Mouse (Mus musculus) retina, adult 2 months (tissue): ENCODE results near the gene Olfr270.

ENCODE experiments used
- DNase-seq: peaks from one replicate; pipeline ENCODE4 v3.0.0-alpha.2; 2012; ENCODE audit warnings: low read depth, low spot score

Gene Olfr270

GRCm38 (mm10) chr4:52964247-52964646, at the start of gene Olfr270:
Gene Olfr270, plus strand, starts transcription at chr4:52964547.
- no peak for DNase-seq

- no peak for DNase-seq
Observed at GRCm38 (mm10) chr4:52916659-52917310, 47.6 kb upstream of the Olfr270 start.

GRCm38 (mm10) chr4:52917311-52917688, 47.0 kb upstream of the Olfr270 start:
- no peak for DNase-seq

GRCm38 (mm10) chr4:52919078-52919477, 45.3 kb upstream of the Olfr270 start, which contains the start of gene Olfr272:
Gene Olfr272, minus strand, starts transcription at chr4:52919178.
- no peak for DNase-seq

- DNase-seq: no peak
Observed at GRCm38 (mm10) chr4:52930480-52930879, 33.9 kb upstream of the Olfr270 start.

GRCm38 (mm10) chr4:52946665-52947064, 17.7 kb upstream of the Olfr270 start:
- no peak for DNase-seq

GRCm38 (mm10) chr4:52949005-52949404, 15.3 kb upstream of the Olfr270 start:
- no peak for DNase-seq

- peak; percentile 20 for DNase-seq
Observed at GRCm38 (mm10) chr4:52958693-52959092, 5.7 kb upstream of the Olfr270 start.

GRCm38 (mm10) chr4:52985216-52985615, 20.9 kb downstream of the Olfr270 start:
- peak; percentile 9 for DNase-seq

- DNase-seq: no peak
Observed at GRCm38 (mm10) chr4:52986266-52986665, 21.9 kb downstream of the Olfr270 start.

GRCm38 (mm10) chr4:52989248-52989647, 24.9 kb downstream of the Olfr270 start, which contains the start of gene Nipsnap3a:
Gene Nipsnap3a, plus strand, starts transcription at chr4:52989272.
- no peak for DNase-seq

GRCm38 (mm10) chr4:52999449-52999848, 35.1 kb downstream of the Olfr270 start:
- no peak for DNase-seq

- DNase-seq: no peak
Observed at GRCm38 (mm10) chr4:53000154-53000553, 35.8 kb downstream of the Olfr270 start.

GRCm38 (mm10) chr4:53009183-53009582, 44.8 kb downstream of the Olfr270 start:
- no peak for DNase-seq

- no peak for DNase-seq
Observed at GRCm38 (mm10) chr4:53009871-53010270, 45.5 kb downstream of the Olfr270 start.

GRCm38 (mm10) chr4:53011732-53012361, 47.5 kb downstream of the Olfr270 start, which contains the start of gene Nipsnap3b:
Gene Nipsnap3b, plus strand, starts transcription at chr4:53011880.
- peak; percentile 88 for DNase-seq

- DNase-seq: no peak
Observed at GRCm38 (mm10) chr4:53014421-53014820, 50.1 kb downstream of the Olfr270 start.

- no peak for DNase-seq
Observed at GRCm38 (mm10) chr4:53015024-53015423, 50.7 kb downstream of the Olfr270 start.

- no peak for DNase-seq
Observed at GRCm38 (mm10) chr4:53018392-53018791, 54.0 kb downstream of the Olfr270 start.
